Mouse (Mus musculus) stomach, postnatal 0 days (tissue): Measurements from ENCODE around the gene Cntln. TPM values are rescaled to one million over a fixed set of nuclear protein-coding genes. Genes with fewer than 3 reads are reported as not detected.

Source experiments
- ATAC-seq: fragments of 200-750 bp; cut with Nextera tagmentation; 2 replicates; pipeline ENCODE4 v1.8.0; 2017; ENCODE audit not compliant: low FRiP score, low TSS enrichment
- DNase-seq: peaks from one replicate; pipeline ENCODE4 v3.0.0-alpha.2; 2016; ENCODE audit warnings: low spot score
- H3K27ac ChIP-seq: fragments of 300-500 bp; sonication (generic); replicated peaks from 2 replicates; pipeline ENCODE4 v1.5.1; 2014; ENCODE audit warnings: mild to moderate bottlenecking, control low read depth
- H3K27me3 ChIP-seq: fragments of 300-500 bp; sonication (generic); 2 replicates; pipeline ENCODE4 v1.6.1; 2014; ENCODE audit warnings: low read length; ENCODE audit not compliant: control insufficient read depth, insufficient read depth
- H3K36me3 ChIP-seq: fragments of 300-500 bp; sonication (generic); 2 replicates; pipeline ENCODE4 v1.6.1; 2014; ENCODE audit warnings: low read length, mixed read lengths; ENCODE audit not compliant: control insufficient read depth, insufficient read depth
- H3K4me1 ChIP-seq: fragments of 300-500 bp; sonication (generic); replicated peaks from 2 replicates; pipeline ENCODE4 v1.6.1; 2014; ENCODE audit warnings: antibody characterized with exemption; ENCODE audit not compliant: control insufficient read depth, insufficient read depth
- H3K4me2 ChIP-seq: fragments of 300-500 bp; sonication (generic); replicated peaks from 2 replicates; pipeline ENCODE4 v1.6.1; 2014; ENCODE audit warnings: low read depth, mild to moderate bottlenecking, control low read depth, moderate library complexity
- H3K4me3 ChIP-seq: fragments of 300-500 bp; sonication (generic); 2 replicates; pipeline ENCODE4 v1.5.1; 2014; ENCODE audit warnings: low read depth, low read length, control low read depth
- H3K9ac ChIP-seq: fragments of 300-500 bp; sonication (generic); 2 replicates; pipeline ENCODE4 v1.6.1; 2014; ENCODE audit warnings: mild to moderate bottlenecking, low read length, control low read depth, mixed read lengths
- H3K9me3 ChIP-seq: fragments of 300-500 bp; sonication (generic); 2 replicates; pipeline ENCODE4 v1.6.1; 2016; ENCODE audit warnings: low read length; ENCODE audit not compliant: control insufficient read depth
- CTCF ChIP-seq: IDR thresholded peaks from 2 replicates; pipeline ENCODE4 v1.5.1; 2016; ENCODE audit warnings: antibody characterized with exemption, low read depth, mild to moderate bottlenecking, moderate library complexity
- EP300 ChIP-seq: optimal IDR thresholded peaks from 2 replicates; pipeline ENCODE3; 2016; ENCODE audit warnings: antibody characterized with exemption
- WGBS: fragments of 180-500 bp; shearing (Covaris S2); extraction: QIAGEN DNeasy Blood & Tissue Kit; methylation state at CpG from one replicate; pipeline ENCODE4 v1.1.7; 2014; 5-methylcytosine and 5-hydroxymethylcytosine counted together
- polyA plus RNA-seq: library from polyadenylated mRNA; unstranded; fragments of >200 nt; fragmentation: Nextera tagmentation; extraction: Ambion mirVana; gene quantifications from 2 replicates; pipeline ENCODE4 v1.2.1, GENCODE M21; 2015

Cntln gene
- polyA plus RNA-seq, 1 experiment from 2014 or later = 5.2 TPM

- ATAC-seq = no peak
- Histone ChIP-seq H3K4me1 (no peaks in the 10 kb centered on the region), H3K4me2 (no peak overlapping the region), H3K36me3 (no peaks in the 10 kb centered on the region), H3K27me3 (no peaks in the 10 kb centered on the region), H3K9me3 (no peaks in the 10 kb centered on the region), H3K4me3 (no peak overlapping the region), H3K9ac (no peak overlapping the region), H3K27ac (no peak overlapping the region)
- WGBS = 82% methylated on average over 2 of the region's 2 CpGs
- TF ChIP-seq EP300 (no peak), CTCF (no peak)
- no peak for DNase-seq
Measured at GRCm38 (mm10) chr4:85163313-85163615, 279.2 kb downstream of the Cntln start.

GRCm38 (mm10) chr4:85168001-85168400 is 283.9 kb downstream of the Cntln start:
- no peak overlapping the region for H3K27ac ChIP-seq
- no peaks in the 10 kb centered on the region for H3K27me3 ChIP-seq
- H3K9me3 ChIP-seq = no peaks in the 10 kb centered on the region
- DNase-seq (no peak), ATAC-seq (no peak)
- H3K9ac ChIP-seq = no peak overlapping the region
- H3K36me3 ChIP-seq = no peaks in the 10 kb centered on the region
- no peaks in the 10 kb centered on the region for H3K4me1 ChIP-seq
- no peak overlapping the region for H3K4me2 ChIP-seq
- WGBS = 95% methylated on average over 12 of the region's 12 CpGs
- no peak overlapping the region for H3K4me3 ChIP-seq
- TF ChIP-seq CTCF (no peak), EP300 (no peak)

- Histone ChIP-seq H3K4me3 (no peak overlapping the region), H3K9me3 (no peaks in the 10 kb centered on the region), H3K27ac (no peak overlapping the region), H3K27me3 (no peaks in the 10 kb centered on the region), H3K4me2 (no peak overlapping the region), H3K4me1 (no peaks in the 10 kb centered on the region), H3K36me3 (no peaks in the 10 kb centered on the region), H3K9ac (no peak overlapping the region)
- 79% methylated on average over 4 of the region's 4 CpGs for WGBS
- no peak for DNase-seq
- TF ChIP-seq CTCF (no peak), EP300 (no peak)
- ATAC-seq = no peak
Measured at GRCm38 (mm10) chr4:85175466-85175865, 291.4 kb downstream of the Cntln start.

GRCm38 (mm10) chr4:85178394-85179051 is 294.4 kb downstream of the Cntln start:
- DNase-seq = no peak
- no peak for ATAC-seq

More at GRCm38 (mm10) chr4:85178394-85179051, 294.4 kb downstream of the Cntln start:
- no peaks in the 10 kb centered on the region for H3K27me3 ChIP-seq
- H3K27ac ChIP-seq = no peak overlapping the region
- 49% methylated on average over 9 of the region's 9 CpGs for WGBS
- no peaks in the 10 kb centered on the region for H3K9me3 ChIP-seq
- no peaks in the 10 kb centered on the region for H3K36me3 ChIP-seq
- H3K4me3 ChIP-seq = no peak overlapping the region
- TF ChIP-seq EP300 = no peak
- no peak for TF ChIP-seq CTCF
- H3K4me2 ChIP-seq = no peak overlapping the region
- H3K4me1 ChIP-seq = no peaks in the 10 kb centered on the region
- no peak overlapping the region for H3K9ac ChIP-seq

Other genes with a start within 250 kb of the Cntln start
- 5.8 and 6.9 TPM in 2 replicates for gene Bnc2, start 209.0 kb upstream of the Cntln start, polyA plus RNA-seq